Mouse (Mus musculus): ENCODE measurements around the gene Mex3d. TPM values are rescaled to one million over a fixed set of nuclear protein-coding genes. Genes with fewer than 3 reads are reported as not detected.

The Mex3d gene
- 1 to 10 TPM; 5.2 to 6.0 TPM for total RNA-seq (2021)
- long read RNA-seq, experiment 1, partial matches to known transcripts, result 0 of 2 reads
- long read RNA-seq, experiment 1, other reads (novel, unspliced or antisense), result 0 of 2 reads
- long read RNA-seq, experiment 2, partial matches to known transcripts, result 1 of 6 reads
- long read RNA-seq, experiment 2, other reads (novel, unspliced or antisense), result 2 of 6 reads

DNA sequence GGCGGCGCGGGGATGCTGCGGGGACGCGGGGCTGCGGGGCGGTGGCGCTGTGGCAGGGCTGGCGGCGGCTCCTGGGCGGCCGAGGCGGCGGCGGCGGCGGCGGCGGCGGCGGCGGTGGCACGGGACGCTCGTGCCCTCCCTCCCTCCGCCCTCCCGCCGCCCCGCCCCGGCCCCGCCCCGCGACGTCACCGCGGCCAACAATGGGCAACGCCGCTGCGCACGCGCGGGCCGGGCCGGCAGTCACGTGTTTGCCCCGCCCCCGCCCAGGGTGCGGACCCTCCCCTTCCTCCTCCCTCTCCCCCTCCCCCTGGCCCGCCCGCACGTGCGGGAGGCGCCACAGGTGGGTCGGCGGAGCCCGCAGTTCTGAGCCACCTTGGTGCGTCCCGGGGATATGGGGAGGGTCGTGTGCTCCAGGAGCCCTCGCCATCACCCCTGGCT lies at the start of gene Mex3d:
Mex3d (minus strand) TSS at position 138 of the 438 bp plus-strand sequence.
- DNase-seq, result peak; percentile 91
- intact Hi-C loops (cut with DNase I; ENCODE audit: low total_unique reads), result no loop called here

GRCm38 (mm10) chr10:80436276-80436675 lies 48.8 kb upstream of the Mex3d start:
- intact Hi-C loops (cut with DNase I; ENCODE audit: low total_unique reads), result no loop called here
- no peak for DNase-seq

DNA sequence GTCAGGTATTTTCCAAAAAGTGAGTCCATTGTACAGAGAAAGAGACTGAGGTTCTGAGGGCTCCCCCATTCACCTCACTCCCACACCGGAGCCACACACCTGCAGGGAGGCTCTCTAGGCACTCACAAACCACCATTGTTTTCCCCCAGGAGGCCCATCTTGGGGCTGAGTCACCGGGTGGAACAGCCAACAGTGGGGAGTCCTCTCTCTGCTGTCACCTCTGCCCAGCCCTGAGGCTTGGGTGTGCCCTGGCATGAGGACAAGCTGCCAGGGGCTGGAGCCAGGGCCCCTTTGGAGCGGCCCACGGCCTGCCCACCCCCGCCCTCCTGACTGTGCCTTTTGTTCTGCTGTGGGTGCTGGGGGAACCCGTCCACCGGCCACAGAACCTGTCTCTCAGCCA lies 48.3 kb upstream of the Mex3d start:
- DNase-seq, result no peak
- intact Hi-C loops (cut with DNase I; ENCODE audit: low total_unique reads), result no loop called here

GRCm38 (mm10) chr10:80434823-80435222 lies 47.4 kb upstream of the Mex3d start:
- DNase-seq, result no peak
- intact Hi-C loops (cut with DNase I; ENCODE audit: low total_unique reads), result no loop called here

GRCm38 (mm10) chr10:80434233-80434592 lies 46.8 kb upstream of the Mex3d start:
- intact Hi-C loops (cut with DNase I; ENCODE audit: low total_unique reads), result no loop called here
- no peak for DNase-seq

GRCm38 (mm10) chr10:80433513-80434232 lies 46.2 kb upstream of the Mex3d start, which contains the start of gene Tcf3:
TSS of gene Tcf3 (minus strand) at chr10:80433647.
- DNase-seq, result peak; percentile 95
- intact Hi-C loops (cut with DNase I; ENCODE audit: low total_unique reads), result no loop called here

DNA sequence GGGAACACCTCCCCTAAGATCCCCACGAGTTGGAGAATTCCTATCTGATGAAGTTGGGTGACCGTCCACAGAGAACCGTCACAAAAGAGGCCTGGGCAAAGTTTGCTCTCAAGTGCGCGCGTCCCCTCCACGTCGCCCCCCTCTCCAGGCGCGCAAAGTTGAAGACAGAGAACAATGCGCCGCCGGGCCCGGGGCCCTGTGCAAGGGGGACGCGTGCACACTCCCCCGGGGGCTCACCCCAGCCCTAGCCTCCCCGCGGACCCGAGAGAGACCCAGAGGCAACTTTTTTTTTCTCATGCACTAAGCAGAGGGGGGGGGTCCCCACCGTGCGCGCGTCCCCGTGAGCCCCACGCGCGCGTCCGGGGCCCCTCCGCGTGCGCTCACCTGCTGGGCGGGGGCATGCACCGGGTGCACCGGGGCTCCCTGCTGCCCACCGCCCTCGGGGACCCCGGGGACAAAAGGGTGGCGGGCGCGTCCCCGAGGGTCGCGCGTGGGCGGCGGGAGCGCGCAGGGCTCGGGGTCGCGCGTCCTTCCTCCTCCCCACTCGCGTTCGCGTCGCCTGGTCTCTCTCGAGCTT lies 45.6 kb upstream of the Mex3d start:
- intact Hi-C loops (cut with DNase I; ENCODE audit: low total_unique reads), result no loop called here
- peak; percentile 46 for DNase-seq

GRCm38 (mm10) chr10:80432387-80432785 lies 44.9 kb upstream of the Mex3d start:
- no peak for DNase-seq
- intact Hi-C loops (cut with DNase I; ENCODE audit: low total_unique reads), result no loop called here

DNA sequence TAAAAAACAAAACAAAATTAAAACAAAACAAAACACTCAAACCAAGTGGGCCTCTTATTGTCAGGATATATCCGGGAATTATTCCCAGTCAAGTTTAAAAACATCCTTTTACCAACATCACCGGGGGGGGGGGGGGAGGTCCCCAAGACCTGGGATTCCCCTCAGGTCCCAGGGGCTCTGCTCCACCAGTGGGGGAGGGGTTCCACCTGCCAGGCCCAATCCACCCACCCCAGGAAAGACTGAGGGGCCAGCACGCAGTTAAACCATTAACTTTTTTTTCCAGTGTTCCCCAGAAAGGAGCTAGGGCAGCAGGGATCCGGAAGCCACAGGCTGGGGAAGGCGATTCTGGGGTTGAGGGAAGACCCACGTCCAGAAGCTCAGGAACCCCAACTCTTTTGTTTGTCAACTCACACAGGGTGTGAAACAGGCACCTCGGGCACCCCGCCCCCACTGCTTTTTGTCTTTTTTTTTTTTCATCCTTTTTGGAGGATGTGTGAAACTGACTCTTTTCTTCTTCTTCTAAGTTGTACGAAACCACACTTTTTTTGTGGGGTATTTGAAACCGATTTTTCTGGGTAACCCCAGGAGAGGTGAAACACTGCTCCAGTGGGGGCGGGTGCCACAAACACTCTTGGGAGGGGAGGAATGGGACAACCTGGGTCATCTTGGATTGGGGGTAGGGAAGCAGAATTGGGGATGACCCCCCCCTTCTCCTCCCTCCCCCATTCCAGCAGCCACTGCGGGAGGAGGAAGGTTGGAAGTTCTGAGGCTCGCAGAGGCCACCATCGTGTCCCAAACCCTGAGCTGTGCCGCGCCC lies 44.3 kb upstream of the Mex3d start:
- intact Hi-C loops (cut with DNase I; ENCODE audit: low total_unique reads), result no loop called here
- DNase-seq, result no peak

- DNase-seq, result no peak
- intact Hi-C loops (cut with DNase I; ENCODE audit: low total_unique reads), result no loop called here
Observed at GRCm38 (mm10) chr10:80430375-80430980, 43.0 kb upstream of the Mex3d start.

GRCm38 (mm10) chr10:80429800-80430199 lies 42.3 kb upstream of the Mex3d start:
- intact Hi-C loops (cut with DNase I; ENCODE audit: low total_unique reads), result no loop called here

DNA sequence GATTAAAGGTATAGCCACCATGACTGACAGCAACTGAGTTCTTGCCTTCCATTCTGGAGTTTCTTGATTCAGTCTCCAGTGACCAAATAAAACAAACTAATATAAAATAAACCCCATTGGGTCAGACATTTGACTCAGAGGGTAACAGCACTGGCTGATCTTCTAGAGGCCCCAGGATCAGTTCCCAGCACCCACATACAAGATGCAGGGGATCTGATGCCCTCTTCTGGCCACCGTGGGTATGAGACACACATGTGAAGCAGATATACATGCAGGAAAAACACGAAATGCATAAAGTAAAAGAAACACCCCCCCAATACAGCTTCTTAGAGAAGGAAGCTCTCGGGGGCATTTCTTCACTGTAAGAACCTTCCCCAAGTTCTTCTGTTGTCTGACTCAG lies 37.6 kb upstream of the Mex3d start:
- no peak for DNase-seq
- intact Hi-C loops (cut with DNase I; ENCODE audit: low total_unique reads), result no loop called here

More at GRCm38 (mm10) chr10:80429800-80430199, 42.3 kb upstream of the Mex3d start:
- DNase-seq, result no peak

DNA sequence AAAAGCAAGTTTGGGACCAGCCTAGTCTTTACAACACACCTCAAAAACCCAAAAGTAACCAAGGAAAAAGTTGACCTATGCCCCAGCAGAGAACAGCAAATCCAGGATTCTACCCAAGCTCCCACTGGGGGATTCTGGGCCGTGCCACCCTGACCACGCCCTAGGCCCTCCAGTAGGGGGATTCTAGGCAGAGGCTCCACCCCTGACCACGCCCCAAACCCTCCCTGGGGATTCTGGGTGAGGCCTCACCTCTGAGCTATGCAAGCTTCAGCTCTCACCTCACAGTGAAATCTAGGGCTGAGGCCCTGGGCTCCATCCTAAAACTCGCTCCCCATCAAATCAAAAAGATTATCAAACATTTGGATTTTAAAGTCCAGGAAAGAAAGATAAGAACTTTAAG lies 36.1 kb upstream of the Mex3d start:
- intact Hi-C loops (cut with DNase I; ENCODE audit: low total_unique reads), result no loop called here
- DNase-seq, result no peak

- intact Hi-C loops (cut with DNase I; ENCODE audit: low total_unique reads), result no loop called here
- no peak for DNase-seq
Observed at GRCm38 (mm10) chr10:80421651-80422472, 34.4 kb upstream of the Mex3d start.

- intact Hi-C loops (cut with DNase I; ENCODE audit: low total_unique reads), result no loop called here
- DNase-seq, result no peak
Observed at GRCm38 (mm10) chr10:80421208-80421607, 33.7 kb upstream of the Mex3d start.

GRCm38 (mm10) chr10:80420729-80421128 lies 33.3 kb upstream of the Mex3d start:
- intact Hi-C loops (cut with DNase I; ENCODE audit: low total_unique reads), result no loop called here
- DNase-seq, result no peak

DNA sequence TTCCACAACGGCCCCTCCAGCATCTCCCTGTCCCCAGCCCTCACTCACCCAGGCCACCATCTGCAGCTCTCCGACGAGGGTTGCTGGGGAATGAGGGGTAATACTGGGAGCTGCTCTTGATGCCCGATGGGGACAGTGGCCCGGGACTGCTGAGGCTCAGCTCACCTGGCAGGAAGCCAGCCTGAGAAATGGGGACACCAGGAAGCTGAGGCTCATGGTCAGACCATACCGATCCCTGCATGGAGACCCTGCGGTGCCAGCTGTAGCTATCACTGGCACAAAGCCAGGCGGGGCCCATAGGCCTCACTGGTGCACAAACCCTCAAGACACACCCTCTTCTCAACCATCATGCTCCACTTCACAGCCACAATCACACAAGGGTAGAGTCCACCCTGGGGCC lies 32.0 kb upstream of the Mex3d start:
- DNase-seq, result no peak
- intact Hi-C loops (cut with DNase I; ENCODE audit: low total_unique reads), result no loop called here

GRCm38 (mm10) chr10:80418311-80418710 lies 30.9 kb upstream of the Mex3d start:
- peak; percentile 43 for DNase-seq
- intact Hi-C loops (cut with DNase I; ENCODE audit: low total_unique reads), result no loop called here

- intact Hi-C loops (cut with DNase I; ENCODE audit: low total_unique reads), result no loop called here
- no peak for DNase-seq
Observed at GRCm38 (mm10) chr10:80417841-80418240, 30.4 kb upstream of the Mex3d start.

Measured in gastrocnemius, postnatal 14 days (tissue).